Mouse (Mus musculus) brown adipose tissue, adult 24 weeks (tissue): ENCODE results near the gene Npr1. TPM values are rescaled to one million over a fixed set of nuclear protein-coding genes. Genes with fewer than 3 reads are reported as not detected.

Experiments
- H3K27ac ChIP-seq: fragments of 200-500 bp; replicated peaks from 2 replicates; pipeline ENCODE4 v1.5.1; 2012; ENCODE audit warnings: low read depth, mild to moderate bottlenecking, low read length
- H3K4me1 ChIP-seq: fragments of 200-500 bp; 2 replicates; pipeline ENCODE4 v1.6.1; 2012; ENCODE audit warnings: low read length, mixed read lengths; ENCODE audit not compliant: control insufficient read depth, insufficient read depth, insufficient read length
- H3K4me3 ChIP-seq: fragments of 200-500 bp; 2 replicates; pipeline ENCODE4 v1.5.1; 2012; ENCODE audit warnings: low read depth, mild to moderate bottlenecking, low read length, moderate library complexity; ENCODE audit not compliant: insufficient read depth
- polyA plus RNA-seq: library from polyadenylated mRNA; stranded (reverse); fragments of >200 nt; gene quantifications from 2 replicates; pipeline ENCODE4 v1.2.4, GENCODE M21; 2012; ENCODE audit not compliant: missing spikeins, insufficient read depth, insufficient read length

Gene Npr1
- polyA plus RNA-seq, 1 experiment = 18.0 TPM

DNA sequence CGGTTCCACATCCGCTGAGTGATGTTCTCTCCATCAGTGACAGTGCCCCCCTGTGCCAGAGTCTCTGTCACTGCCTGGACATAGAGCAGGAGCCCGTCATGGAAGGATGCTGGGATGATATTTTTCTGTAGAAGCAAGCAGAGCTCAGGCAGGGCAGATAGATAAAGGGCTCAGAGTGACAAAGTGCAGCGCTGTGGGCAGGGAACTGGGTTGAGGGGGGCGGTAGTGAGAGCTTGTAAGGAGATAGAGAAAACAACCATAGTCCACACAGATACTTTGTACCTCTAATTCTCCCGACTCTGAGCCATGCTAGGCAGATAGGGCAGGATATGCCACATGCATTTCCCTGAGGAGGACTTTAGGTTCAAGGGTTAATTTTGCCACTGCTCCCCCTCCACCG lies 3.1 kb downstream of the Npr1 start:
- Histone ChIP-seq H3K4me1 (peaks cover 11% of the 10 kb centered on the region), H3K4me3 (peak overlapping the region; percentile 86), H3K27ac (no peak overlapping the region)

DNA sequence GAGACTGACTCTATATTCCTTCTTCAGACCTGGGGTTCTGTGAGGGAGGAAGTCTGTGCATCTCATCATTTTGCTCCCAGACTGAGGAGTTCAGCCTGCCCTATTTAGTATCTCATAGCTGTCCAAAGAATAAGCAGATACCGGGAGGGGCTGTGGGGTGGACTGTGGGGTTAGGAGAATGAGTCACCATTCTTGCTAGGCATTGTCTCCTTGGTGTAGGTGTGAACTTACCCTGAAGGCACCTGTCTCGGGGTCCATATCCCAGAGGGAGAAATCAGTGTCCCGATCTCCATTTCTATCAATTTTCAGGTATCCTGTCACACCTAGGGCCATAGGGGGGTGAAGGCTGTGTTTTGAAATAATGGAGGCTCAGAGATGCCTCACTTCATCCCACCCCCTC lies 3.7 kb downstream of the Npr1 start:
- Histone ChIP-seq H3K4me1 (peaks cover 11% of the 10 kb centered on the region), H3K4me3 (peak overlapping the region; percentile 86), H3K27ac (no peak overlapping the region)

DNA sequence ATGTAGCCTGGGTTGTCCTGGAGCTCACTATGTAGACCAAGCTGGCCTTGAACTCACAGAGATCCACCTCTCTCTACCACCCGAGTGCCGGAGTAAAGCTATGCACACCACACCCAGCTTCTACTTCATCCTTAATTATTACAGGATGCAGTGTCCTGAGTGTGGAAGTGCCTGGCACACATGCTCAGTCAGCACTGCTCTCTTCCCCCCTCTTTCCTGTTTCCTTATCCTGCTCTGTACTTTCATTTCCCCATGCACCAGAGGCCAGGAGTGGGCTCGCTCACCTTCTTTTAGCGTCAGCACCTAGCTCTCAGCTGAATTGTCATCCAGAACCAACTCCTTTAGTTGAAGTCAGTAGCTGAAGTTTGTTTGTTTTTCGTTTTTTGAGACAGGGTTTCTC lies 5.4 kb downstream of the Npr1 start:
- H3K27ac ChIP-seq = peak overlapping the region; percentile 27
- H3K4me3 ChIP-seq = no peak overlapping the region
- H3K4me1 ChIP-seq = peaks cover 11% of the 10 kb centered on the region

DNA sequence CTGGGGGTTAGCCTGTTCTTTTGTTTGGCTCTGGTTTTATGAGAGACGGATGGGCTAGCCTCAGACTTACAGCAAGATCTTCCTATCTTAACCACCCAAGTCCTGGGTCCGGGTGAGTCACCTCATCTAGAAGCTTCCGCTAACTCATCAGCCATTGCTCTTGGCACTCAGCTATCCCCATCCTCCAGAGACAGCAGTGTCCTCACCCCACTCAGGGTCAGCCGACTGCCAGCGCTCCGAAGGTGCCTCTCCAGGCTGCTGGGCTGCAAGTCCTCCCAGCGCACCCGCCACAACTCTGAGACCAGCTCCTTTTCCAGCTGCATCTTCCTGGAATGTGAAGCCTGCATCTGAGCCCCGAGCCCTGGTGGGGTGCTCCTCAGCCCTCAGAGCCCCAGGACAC lies 5.9 kb downstream of the Npr1 start:
- Histone ChIP-seq H3K4me1 (peaks cover 11% of the 10 kb centered on the region), H3K4me3 (no peak overlapping the region), H3K27ac (peak overlapping the region; percentile 27)

DNA sequence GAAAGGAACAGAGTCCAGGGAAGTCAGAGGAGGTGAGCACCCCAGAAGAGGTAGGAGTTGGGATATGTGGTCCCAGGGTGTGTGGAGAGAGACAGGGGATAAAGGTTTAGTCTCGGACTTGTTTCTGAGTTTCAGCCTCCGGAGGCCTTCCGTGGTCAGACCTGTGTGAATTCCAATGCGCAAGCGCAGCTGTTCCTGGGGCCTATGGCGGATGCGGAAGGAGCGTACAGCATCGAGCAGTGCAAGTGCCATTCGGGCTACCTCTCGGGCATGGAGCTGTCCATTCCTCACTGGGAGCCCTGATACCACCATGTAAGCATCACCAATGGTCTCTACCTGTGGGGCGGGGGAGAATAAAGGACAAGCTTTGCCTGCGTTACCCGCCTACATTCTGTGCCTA lies 10.7 kb downstream of the Npr1 start:
- Histone ChIP-seq H3K4me3 (no peak overlapping the region), H3K4me1 (peaks cover 11% of the 10 kb centered on the region), H3K27ac (no peak overlapping the region)

DNA sequence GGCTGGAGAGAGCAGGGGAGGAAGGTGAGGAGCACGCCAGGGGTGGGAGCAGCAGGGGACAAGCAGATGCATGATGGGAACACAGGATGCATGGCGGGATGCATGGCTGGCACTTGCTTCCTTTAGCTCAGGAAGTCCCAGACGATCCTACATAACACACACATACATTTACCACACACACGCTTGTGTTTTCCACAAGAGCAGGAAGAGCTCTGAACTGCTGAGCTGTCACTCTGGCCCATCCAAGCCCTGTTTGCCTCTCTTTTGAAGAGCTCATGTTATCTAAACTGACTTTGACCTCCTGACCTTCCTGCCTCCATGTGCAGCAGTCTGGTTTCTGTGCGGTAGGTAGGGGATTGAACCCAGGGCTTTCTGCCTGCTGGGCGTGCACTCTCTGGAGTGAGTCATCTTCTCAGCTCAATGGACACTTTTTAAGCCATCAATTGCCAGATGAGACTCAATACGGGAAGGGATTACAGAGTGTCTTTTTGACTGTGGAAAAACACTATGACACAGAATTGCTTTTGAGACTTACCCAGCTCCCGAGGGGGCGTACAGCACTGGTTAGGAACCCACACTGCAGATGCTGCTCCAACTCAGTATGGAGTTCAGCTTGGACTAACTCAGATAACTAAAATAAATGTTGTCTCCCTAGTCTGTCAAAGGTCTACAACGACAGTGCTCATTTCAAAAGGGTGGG lies 14.1 kb downstream of the Npr1 start:
- Histone ChIP-seq H3K4me1 (peaks cover 19% of the 10 kb centered on the region), H3K27ac (peak overlapping the region; percentile 11; the same call in 1 of the 2 replicates), H3K4me3 (no peak overlapping the region)

DNA sequence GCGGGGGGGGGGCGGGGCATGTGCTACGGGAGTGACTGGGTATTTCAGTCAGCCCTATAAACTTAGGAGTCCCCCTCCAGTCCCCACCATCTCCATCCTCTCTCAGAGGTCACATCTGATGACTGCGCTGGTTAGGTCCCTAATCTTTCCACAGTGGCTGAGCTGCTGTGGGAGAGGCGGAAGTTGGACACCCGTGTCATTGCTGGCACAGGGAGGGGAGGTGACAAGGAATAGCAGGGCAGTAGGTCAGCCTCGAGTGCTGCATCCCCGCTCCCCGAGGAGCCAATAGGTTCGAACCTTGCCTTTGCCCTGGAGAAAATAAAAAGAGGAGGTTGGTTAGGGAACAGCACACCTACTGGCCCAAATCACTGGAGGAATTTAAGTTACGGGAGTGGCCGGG lies 14.8 kb downstream of the Npr1 start:
- Histone ChIP-seq H3K27ac (peak overlapping the region; percentile 11; the same call in 1 of the 2 replicates), H3K4me1 (peaks cover 19% of the 10 kb centered on the region), H3K4me3 (no peak overlapping the region)

DNA sequence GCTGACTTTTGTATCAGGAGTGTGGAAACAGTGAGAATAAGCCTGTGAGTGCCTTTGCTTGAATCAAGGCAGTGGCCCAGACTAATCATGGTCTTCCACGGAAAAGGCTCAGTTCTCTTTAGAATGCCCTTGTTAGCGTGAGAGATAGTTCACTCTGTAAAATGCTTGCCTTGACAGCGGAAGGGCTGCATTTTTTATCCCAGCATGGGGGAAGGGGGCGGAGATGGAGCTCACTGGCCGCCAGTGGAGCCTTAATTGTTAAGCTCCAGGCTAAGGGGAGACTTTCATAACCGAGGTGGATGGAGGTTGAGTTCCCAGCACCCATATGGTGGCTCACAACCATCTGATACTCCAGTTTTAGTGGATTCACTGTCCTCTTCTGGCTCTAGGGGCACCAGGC lies 17.0 kb downstream of the Npr1 start:
- Histone ChIP-seq H3K27ac (peak overlapping the region; percentile 80), H3K4me3 (no peak overlapping the region), H3K4me1 (peaks cover 21% of the 10 kb centered on the region)

DNA sequence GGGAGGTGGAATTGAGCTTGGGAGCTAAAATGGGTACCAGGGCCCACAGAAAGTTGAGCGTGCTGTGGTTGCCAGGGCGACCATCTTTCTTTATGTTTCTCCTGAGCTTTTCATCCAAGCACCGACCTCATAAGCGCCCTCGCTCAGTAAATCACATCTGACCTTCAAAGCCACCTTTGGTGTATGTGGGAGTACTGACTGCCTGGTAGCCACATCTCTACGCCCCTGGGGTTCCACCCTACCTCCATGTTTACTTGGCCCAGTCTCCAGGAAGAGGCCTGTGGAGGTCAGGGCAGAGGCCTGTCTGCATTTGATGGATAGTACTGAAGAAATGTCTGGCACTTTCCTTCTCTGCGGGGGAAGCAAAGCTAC lies 18.6 kb downstream of the Npr1 start:
- H3K4me3 ChIP-seq = no peak overlapping the region
- peak overlapping the region; percentile 98 for H3K27ac ChIP-seq
- H3K4me1 ChIP-seq = peaks cover 27% of the 10 kb centered on the region

DNA sequence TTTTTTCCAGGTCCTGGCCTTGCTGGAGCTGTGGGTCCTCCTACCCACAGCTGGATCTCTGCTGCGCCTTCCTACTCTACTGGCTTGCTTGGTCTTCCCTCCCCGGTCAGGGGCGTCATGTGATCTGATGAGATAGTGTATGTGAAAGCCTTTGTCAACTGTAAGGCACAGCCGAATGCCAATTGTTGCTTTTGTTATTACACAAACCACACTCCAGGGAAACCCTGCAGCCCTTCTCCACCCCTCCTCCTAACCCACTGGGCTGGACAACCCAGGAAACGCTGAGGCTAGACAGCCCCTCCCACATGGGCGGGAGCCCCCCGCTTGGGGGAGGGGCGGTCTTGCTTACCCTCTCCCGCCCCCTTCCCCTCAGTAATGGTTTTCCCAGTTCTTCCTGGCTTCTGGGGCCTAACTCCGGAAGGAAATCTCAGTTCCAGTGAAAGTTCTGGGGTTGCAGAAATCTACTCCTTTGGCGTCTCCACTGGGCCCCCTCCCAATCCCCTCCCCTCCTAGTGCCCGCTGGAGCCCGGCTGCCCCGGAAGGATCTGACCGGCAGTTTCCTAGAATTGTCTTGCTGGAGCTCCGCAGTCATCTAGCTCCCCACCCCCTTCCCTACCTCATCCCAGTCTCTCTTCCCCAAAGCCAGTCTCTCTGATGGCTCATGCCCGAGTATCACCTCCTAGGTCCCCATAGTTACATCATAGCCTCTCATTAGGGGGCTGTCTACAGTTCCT lies 19.1 kb downstream of the Npr1 start:
- peaks cover 23% of the 10 kb centered on the region for H3K4me1 ChIP-seq
- H3K4me3 ChIP-seq = peak overlapping the region; percentile 6
- H3K27ac ChIP-seq = peak overlapping the region; percentile 98

DNA sequence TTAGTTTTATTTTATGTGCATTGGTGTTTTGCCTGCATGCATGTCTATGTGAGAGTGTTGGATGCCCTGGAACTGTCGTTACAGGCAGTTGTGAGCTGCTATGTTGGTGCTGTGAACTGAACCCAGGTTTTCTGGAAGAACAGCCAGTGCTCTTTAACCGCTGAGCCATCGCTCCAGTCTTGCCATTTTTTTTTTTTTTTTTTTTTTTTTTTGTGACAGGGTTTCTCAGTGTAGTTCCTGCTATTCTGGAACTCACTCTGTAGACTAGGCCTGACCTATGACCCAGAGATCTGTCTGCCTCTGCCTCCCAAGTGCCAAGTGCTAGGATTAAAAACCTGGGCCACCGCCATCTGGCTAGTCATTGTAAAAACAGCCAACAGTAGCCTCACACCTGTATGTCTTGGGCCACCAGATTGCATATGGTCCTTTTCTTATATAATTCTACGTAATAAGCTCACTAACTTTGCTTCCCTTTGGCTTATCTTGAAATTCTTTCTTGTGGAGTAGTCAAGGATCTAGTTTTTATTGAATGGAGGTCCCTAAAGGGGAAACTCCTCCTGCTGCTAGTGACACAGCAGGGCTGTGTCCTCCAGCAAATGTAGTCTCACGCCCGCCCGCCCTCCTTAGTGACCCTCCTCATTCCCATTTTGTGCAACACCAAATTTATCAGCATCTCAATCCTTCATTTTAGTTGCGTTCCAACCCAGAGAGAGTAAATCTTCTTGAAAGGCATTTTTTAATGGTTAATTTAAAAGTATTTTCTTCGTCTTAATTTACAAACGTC lies 20.1 kb downstream of the Npr1 start:
- H3K27ac ChIP-seq = peak overlapping the region; percentile 73
- H3K4me1 ChIP-seq = peaks cover 19% of the 10 kb centered on the region
- no peak overlapping the region for H3K4me3 ChIP-seq

DNA sequence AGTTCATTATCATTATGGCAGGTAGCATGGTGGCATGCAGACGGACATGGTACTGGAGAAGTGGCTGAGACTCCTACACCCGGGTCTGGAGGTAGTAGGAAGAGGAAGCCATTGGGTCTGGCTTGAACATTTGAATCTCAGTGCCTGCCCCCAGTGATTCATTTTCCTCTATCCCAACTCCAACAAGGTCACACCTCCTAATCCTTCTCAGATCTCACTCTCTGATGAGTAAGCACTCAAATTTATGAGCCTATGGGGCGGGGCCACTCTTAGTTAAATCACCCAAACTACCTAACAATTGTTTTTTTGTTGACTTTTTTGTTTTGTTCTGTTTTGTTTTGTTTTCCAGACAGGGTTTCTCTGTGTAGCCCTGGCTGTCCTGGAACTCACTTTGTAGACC lies 21.7 kb downstream of the Npr1 start:
- Histone ChIP-seq H3K27ac (peak overlapping the region; percentile 66; the same call in 1 of the 2 replicates), H3K4me3 (no peak overlapping the region), H3K4me1 (peaks cover 19% of the 10 kb centered on the region)

DNA sequence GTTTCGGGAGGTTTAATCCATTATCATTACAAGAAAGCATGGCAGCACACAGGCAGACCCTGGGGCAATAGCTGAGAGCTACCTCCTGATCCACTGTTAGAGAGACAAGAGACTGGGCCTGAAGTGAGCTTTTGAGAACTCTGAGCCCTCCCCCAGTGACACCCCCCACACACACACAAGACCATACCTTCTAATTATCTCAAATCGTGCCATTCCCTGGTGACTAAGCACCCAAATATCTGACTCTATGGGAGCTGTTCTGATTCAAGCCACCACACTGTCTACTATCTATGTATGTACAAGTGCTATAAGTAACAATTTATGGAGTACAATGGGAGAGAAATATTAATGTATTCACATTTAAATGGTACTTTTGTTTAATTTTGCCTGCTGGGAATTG lies 24.9 kb downstream of the Npr1 start:
- H3K4me1 ChIP-seq = peaks cover 7% of the 10 kb centered on the region; the same call in 1 of the 2 replicates
- H3K4me3 ChIP-seq = no peak overlapping the region
- no peak overlapping the region for H3K27ac ChIP-seq

DNA sequence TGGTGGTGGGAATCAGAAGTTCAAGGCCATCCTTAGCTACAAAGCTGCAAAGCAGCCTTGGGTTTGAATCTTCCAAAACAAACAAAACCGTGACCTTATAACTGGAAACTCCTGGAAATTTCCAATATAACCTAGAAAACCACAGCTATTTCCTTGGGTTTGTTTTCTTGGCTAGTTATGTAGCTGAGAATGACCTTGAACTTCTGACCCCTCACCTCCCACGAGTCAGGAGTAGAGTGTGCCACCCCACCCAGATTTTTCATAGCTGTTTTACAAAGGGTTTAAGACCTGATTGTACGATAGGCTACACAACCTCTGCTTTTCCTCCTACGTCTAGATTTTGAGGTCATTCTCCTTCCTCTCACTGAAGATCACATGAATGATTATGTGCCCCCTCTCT lies 28.5 kb downstream of the Npr1 start:
- no peak overlapping the region for H3K4me3 ChIP-seq
- H3K4me1 ChIP-seq = no peaks in the 10 kb centered on the region
- H3K27ac ChIP-seq = no peak overlapping the region

DNA sequence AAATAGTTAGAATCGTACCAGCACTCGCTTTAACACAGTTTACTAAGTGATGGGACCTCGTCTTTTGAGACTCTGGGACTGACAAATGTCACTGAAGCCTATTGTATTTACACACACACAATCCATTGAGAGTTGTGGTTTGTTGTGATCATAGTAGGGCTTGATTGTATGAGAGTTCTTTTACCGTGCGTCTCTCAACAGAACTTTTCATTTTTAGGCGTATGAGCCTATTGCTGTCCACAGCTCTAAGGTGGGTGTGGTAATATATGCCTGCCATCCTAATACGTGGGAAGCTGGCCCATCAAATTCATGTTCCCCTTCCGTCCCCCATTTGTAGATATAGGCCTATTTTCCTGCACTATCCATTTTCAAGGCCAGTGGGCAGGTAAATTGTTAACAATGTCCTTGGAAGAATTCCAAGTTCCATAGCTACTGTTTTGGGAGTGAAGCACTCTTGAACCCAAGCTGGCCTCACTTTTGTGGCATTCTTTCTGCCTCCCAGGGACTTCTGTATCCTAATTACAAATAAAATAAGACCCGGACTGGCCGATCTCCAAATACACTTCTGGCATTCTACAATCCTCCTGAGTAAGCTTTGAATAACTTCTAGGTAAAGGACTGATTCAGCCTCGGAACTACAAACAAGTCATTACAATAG lies 31.5 kb downstream of the Npr1 start:
- Histone ChIP-seq H3K4me1 (0 out of 2 replicates have a peak, but pooled peaks cover 3% of the 10 kb centered on the region), H3K4me3 (peak overlapping the region; percentile 71), H3K27ac (peak overlapping the region; percentile 63; the same call in 1 of the 2 replicates)
